Mouse (Mus musculus) liver, embryonic 14.5 days (tissue): Measurements from ENCODE around the gene Zfp57.

Source experiments
- CTCF ChIP-seq: IDR thresholded peaks from 2 replicates; pipeline ENCODE4 v1.5.1; 2016; ENCODE audit warnings: antibody characterized with exemption, low read depth, control low read depth
- EP300 ChIP-seq: IDR thresholded peaks from 2 replicates; pipeline ENCODE4 v1.6.1; 2016; ENCODE audit warnings: antibody characterized with exemption, low read depth

DNA sequence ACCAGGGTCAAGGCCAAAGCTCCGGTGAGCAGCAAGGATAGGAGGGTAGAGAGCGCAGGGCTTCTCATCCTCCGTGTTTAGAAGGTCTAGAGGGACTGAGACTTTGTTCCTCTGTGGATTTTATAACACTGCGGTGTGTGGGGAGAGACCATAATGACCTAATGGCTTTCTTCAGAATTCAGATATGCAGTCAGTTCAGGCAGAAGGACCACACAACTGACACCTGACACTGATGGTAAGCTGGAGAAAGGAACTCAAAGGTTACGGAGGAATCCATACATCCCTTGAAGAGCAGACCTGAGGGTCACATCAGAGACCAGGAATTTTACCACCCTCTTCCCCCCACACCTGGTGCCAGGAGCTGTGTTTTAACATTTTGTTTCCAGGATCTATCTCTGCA lies 11.5 kb upstream of the Zfp57 start, which contains the start of gene H2-M5:
- TF ChIP-seq CTCF (no peak), EP300 (no peak)
